Mouse (Mus musculus) erythroblast, adult 5-6 weeks (primary cell): Measurements from ENCODE around the gene Shmt1. TPM values are rescaled to one million over a fixed set of nuclear protein-coding genes. Genes with fewer than 3 reads are reported as not detected.
"Not testable (repeated sequence)": the region's sequence is repeated elsewhere in the genome, so short reads cannot be mapped to it uniquely, and the experiment has no call there.

Experiments used
- ATAC-seq: replicated peaks from 2 replicates; pipeline ENCODE4 v1.8.0; 2016; ENCODE audit warnings: moderate number of reproducible peaks, mild to moderate bottlenecking, moderate TSS enrichment, inconsistent platforms; ENCODE audit not compliant: poor library complexity, low FRiP score, severe bottlenecking
- total RNA-seq, 2 experiments: library from RNA; stranded (forward) in 1 of 2; stranded (reverse) in 1 of 2; fragments of 150-400 nt in 1 of 2; fragments of 200-764, 138-1000 nt in 1 of 2; gene quantifications; 2 replicates each; pipeline versions ENCODE4 v1.2.3 to v1.2.4; 2015 to 2017; ENCODE audit warnings: low replicate concordance in 2 of 2

Shmt1 gene
- total RNA-seq (2015; ENCODE audit: low replicate concordance) = 1.5 and 5.4 TPM in 2 replicates
- 5.3 and 10.9 TPM in 2 replicates for total RNA-seq (2017; ENCODE audit: low replicate concordance)

DNA sequence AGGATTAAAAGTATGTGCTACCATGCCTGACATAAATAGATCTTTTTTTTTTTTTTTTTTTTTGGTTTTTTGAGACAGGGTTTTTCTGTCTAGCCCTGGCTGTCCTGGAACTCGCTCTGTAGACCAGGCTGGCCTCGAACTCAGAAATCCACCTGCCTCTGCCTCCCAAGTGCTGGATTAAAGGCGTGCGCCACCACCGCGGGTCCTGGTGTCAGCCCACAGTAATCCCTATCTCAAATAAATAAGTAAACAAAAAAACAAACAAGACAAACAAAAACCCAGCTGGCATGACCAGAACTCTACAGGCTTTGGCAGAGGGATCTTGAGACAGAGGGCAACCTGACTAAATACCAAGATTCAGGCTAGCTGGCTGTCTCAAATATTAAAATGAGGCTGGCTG is at the start of gene Shmt1:
Gene Shmt1, minus strand, starts transcription at position 101 of the 400 bp plus-strand sequence.
- not testable (repeated sequence) for ATAC-seq

DNA sequence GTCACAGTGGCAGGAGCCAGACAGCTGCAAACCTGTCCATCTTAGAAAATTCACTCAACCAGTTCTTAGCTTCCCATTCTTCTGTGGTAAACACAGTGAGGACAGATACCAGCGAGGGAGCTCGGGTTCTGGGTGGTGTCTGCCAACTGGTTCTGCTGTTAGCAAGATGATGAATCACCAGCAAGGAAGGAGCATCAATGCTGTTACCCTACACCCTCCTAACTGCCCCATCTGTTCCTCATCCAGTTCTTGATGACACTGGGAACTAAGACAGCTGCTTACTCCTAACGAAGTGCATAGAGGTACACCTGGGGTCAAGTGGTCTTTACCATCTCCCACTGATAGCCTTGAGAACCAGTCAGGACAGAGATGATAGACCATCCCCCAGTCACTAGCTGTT is 45.1 kb upstream of the Shmt1 start:
- no peak for ATAC-seq

DNA sequence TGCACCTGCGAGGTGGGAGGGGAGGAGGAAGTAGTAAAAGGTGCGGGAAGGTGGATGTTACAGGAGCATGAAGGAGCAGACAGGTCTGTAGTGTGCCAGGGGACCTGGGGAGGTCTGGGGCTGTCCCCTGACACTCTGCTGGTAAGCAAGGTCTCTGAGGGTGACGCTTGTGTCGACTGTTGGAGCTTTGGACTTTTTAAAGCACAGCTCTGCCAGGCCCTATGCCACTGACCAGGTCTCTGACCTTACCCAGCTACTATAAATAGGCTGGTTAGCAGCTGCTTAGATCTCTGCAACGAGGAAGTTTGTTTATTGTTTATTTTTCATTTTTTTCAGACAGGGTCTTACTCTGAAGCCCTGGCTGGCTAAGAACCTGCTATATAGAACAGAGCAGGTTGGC is 33.9 kb upstream of the Shmt1 start:
- ATAC-seq = no peak

DNA sequence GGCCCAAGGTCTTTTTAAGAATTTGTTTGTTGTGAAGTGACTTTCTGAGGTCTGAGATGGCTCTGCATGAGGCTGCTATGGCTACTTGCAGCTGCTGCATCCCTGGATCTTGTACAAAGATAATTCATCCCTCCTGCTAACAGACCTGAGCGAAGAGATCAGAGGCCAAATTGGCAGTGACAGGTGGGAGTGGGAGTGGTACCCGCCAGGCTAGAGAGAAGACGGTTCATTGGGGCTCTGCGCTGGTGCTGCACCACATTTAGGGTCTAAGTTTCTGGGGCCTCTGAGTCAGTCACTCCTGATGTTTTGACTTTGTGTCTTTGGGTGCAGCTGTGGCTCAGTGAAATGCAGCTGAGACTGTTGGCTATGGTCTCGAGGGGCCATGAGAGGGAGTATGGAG is 31.9 kb upstream of the Shmt1 start:
- no peak for ATAC-seq

DNA sequence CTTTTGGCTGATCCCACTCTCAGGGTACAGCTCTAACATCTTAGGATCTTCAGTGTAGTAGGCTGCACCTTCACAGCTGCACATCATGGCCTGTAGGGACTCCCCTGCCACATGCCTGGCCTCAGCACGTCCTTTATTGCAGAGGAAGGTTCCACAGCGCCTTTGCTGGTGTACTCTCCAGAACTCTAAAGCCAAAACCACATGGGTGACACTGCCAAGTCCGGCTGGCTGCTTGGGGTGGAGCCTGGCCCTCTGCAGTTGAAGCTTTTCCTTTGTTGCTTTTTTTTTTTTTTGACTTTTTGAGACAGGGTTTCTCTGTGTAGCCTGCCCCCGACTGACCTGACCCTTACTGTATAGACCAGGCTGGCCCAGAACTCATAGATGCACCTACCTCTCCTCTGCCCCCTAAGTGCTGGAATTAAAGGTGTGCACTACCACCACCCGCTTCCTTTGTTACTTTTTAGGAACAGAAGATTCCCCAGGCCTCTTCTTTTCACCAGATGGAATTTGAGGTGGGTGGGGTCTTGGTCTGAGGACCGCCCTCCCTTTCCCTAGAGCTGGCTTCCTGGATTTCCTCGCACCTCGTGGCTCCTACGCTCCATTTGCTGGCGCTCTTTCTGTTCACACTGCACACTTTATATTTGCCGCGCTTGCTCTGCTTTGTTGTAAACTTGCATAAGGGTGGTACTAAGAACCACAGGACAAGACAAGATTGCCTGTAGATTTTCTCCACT is 30.1 kb upstream of the Shmt1 start:
- ATAC-seq = no peak

DNA sequence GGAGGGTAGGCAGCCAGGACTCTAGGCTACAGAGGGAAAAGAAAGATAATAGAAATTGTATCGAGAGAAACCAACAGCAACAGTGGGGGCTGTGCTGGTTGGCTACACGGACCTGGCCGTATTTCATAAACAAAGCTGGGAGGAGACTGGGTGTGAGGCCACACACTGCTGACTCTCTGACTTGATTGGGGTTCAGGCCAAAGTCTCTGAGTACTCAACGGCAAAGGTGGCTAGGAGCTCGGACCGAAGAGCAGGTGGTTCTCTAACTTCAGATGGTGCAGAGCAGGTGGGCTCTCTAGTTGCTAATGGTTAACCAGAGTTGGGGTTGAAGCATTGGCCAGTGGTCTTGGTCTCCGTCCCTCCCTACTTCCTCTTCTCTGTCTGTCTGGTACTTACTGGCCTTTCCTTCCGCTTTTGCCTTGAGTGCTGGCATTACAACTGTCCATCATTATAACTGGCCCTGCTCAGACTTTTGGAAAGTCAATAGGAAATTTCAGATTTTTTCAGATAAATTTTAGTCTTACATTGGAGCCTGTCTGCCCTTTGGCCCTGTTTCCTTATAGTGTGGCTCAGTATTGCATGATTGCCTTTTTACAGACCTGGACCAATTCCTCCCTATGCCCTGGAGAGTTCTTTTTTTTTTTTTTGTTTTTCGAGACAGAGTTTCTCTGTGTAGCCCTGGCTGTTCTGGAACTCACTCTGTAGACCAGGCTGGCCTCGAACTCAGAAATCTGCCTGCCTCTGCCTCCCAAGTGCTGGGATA is 26.3 kb upstream of the Shmt1 start:
- no peak for ATAC-seq

DNA sequence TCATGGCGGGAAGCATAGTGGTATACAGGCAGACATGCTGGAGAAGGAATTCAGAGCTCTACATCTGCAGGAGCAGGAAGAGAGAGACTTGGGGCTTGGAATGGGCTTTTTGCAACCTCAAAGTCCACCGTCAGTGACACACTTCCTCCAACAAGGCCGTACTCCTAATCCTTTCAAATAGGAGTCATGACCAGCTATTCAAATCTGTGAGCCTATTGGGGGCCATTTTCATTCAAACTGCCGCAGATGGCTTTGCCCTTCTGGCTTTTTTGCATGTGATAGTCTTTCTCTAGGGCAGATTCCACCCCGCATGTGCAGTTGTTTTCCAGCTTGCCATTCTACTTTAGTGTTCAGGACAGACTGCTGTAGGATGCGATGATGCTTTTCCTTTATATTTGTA is 25.4 kb upstream of the Shmt1 start:
- ATAC-seq = no peak

DNA sequence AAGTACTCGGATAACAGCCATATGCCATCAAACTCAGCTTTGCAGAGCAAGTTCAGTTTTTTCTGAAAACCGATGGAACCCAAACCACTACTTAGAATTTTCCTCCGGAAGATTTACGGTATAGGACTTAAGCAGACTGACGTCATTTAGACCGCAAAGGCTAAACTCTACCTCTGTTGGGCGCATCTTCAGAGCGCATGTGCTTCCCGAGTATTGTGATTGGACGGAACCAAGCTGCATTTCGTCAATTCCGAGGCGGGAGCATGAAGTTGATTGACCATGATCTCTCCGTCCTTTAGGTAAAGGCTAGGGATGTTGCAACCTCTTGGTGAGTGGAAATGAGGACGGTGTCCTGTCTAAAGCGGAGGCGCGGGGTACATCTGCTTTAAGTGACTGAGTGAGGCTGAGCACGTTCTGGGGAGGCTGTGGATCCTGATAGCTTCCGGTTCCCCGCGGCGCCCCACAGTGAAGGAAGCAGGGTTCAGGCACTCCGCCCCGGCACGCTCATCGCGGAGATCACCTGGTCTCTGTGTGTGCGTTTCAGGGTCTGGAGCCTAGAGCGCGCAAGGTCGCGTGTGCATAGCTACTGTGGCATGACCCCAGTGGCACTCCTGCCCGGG is 19.0 kb upstream of the Shmt1 start, which contains the start of gene Dhrs7b:
Gene Dhrs7b, plus strand, starts transcription at position 199 of the 620 bp plus-strand sequence.
- ATAC-seq = peak; percentile 96

DNA sequence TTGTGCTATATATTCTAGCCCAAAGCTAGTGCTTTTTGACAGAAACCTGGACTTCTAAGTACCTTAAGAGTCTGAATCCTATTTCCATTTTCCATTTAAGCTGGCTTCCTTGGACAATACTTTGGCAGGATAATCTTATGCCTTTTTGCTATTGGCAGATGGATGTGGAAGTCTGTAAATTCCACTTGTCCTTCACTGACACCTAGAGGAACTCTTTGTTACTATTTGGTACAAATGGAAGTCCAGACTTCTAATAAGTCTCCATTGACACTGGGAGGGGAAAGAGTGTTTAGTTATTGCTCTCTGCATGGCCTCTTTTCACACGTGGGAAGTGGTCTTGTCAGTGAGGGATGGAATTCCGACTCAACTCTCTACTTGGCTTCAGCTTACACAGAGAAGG is 17.4 kb upstream of the Shmt1 start:
- ATAC-seq = no peak

DNA sequence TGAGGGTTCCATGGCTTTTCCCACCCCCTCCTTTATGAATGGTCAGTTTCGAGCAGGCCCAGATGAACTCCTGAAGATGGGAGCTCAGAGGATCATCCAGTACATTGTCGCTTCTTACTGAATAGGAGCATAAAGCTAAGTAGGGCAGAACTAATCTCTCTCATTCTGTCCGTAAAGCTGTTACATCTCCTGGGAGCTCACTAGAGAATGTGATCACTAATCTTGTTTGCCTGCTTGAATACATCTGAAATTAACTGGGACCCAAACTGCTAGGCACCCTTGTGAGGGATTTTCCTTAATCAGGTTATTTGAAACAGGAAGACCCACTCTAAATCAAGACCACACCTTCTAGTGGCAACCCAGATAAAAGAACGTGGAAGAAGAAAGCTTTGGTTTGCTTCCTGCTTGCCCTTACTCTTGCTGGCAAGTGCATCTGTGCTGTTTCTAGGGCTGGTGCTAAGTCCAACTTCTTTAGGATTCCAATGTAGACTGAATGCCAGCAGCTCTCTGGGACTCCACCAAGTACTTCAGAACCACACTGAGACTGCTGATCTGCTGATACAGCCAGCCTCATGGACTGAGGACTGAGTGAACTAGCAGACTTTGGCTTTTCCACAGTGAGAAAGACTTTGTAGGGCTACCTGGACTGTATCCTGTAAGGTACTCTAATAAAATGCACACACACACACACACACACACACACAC is 15.9 kb upstream of the Shmt1 start:
- no peak for ATAC-seq

DNA sequence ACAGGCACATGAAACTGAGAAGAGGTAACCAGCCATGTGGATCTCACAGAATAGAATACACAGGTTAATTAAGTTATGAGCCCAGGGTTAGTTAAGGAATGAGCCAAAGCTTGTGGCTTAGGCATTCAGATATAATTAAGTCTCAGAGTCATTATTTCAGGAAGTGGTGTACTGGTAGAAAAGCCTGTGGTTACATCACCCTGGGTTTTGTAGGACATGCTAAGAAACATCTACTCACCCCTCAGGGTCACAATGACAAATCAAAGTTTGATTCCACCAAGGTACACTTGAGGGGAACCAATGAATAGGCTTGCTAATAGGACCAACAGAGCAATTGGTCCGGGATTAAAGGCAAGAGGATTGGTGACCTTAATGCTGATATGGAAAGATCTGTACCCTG is 15.2 kb upstream of the Shmt1 start:
- ATAC-seq = no peak

DNA sequence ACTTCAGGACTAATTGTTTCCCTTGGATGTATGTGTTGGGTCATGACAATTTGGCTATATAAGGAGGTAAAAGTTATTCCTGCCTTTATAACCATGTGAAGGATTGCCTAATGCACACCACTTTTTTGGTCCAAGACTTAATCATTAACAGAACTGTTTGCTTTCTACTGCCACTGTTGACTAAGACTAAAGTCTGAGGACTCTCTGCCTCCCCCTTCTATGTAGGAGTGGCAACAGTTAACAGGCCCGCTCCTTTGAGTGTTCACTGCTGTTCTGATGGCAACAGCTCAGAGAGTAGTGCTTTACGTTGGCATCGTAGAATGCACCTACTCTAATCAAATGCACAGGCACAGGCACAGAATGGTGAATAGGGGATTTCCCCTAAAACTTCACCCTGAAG is 13.7 kb upstream of the Shmt1 start:
- no peak for ATAC-seq

DNA sequence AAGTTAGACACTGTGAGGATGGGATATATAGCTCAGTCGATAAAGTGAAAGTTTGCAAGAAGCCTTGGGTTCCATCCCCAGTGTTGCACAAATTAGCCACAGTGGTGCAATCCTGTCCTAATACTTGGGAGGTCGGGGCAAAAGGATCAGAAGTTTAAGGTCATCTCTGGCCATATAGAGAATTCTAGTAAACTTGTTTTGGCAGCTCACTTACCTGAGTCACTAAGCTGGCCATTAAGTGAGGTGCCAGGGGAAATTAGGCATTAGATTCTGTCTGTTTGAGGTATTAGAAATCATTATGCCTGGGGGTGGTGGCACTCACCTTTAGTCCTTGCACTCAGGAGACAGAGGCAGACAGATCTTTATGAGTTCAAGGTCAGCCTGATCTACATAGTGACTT is 12.3 kb upstream of the Shmt1 start:
- ATAC-seq = no peak

DNA sequence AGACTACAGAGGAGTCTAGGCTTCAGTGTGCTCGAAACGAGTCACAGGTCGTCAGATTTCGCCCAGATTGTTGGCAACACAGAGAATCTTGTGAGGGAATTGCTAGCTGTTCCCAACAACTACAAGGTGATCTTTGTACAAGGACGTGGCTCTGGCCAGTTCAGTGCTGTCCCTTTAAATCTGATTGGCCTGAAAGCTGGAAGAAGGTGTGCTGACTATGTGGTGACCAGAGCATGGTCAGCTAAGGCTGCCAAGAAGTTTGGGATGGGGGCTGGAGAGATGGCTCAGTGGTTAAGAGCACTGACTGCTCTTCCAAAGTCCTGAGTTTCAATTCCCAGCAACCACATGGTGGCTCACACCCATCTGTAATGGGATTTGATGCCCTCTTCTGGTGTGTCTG is 4.9 kb upstream of the Shmt1 start:
- no peak for ATAC-seq

DNA sequence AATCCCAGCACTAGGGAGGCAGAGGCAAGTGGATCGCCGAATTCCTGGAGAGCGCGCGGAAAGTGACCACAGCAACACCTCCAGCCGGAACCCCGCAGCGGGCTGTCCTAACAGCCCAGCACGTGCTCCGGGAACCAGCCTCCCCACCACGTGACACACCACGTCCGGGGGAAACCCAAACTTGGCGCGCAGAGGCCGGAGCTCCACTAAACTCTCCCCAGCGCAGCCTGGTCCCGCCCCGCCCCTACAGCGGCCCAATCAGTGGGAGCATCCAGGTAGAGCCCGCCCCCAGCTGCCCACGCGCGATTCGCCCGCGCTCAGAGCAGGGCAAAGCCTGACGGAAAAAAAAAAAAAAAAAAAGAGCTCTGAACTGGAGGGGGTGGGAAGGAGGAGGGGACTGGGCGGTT is 461 bp downstream of the Shmt1 start:
- ATAC-seq = peak; percentile 92

DNA sequence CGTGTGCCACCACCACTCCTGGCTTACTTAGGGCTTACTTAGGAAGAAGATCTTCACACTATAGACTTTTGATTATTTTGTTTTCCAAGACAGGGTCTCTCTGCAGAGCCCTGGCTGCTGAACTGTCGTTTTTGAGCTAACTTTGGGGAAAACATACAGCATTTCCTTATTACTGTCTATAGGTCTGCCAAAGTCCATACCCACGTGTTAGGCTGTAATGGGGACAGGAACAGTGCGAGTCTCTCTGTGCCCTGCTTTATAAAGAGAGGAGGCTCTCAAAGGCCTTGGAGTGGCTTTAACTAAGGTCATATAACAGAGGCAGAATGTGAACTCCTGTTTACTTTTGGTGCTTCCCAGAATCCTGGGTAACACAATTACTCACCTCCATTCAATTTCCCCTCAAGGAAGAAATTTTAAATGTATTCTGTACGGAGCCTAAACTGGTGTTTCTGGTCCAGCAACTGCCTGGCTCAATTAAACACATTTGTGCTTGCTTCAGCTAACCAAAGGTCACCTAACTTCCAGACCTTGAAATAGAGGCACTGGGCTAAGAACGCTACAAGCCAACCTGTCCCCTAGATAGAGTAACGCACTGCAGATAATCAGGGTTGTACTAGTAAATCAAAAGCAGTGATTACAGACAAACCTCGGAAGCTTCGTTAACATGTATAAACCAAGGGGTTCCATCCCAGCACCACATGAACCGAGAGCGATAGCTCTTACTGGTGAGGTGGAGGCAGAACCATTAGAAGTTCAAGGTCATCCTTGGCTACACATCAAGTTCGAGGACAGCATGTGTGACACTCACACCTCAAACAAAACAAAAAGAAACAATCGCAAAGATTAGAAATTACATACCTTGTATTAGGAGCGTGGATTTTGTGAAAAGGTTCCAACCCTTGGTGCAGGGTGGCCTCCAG is 1.2 kb downstream of the Shmt1 start:
- ATAC-seq = no peak

DNA sequence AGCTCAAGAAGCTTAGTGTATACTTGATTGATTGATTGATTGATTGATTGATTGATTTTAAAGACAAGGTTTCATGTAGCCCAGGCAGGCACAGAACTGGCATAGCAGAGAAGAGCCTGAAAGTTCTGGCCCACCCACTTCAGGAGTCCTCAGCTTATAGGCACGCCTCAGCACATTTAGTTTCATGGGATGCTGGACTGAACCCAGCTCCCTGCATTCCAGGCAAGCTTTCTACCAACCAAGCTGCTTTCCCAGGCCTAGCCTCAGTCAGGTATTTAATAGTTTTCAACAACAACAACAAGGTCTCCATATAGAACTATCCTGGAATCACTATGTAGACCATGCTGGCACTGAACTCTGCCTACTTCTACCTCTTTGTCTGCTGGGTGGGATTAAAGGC is 2.0 kb downstream of the Shmt1 start:
- ATAC-seq = no peak

DNA sequence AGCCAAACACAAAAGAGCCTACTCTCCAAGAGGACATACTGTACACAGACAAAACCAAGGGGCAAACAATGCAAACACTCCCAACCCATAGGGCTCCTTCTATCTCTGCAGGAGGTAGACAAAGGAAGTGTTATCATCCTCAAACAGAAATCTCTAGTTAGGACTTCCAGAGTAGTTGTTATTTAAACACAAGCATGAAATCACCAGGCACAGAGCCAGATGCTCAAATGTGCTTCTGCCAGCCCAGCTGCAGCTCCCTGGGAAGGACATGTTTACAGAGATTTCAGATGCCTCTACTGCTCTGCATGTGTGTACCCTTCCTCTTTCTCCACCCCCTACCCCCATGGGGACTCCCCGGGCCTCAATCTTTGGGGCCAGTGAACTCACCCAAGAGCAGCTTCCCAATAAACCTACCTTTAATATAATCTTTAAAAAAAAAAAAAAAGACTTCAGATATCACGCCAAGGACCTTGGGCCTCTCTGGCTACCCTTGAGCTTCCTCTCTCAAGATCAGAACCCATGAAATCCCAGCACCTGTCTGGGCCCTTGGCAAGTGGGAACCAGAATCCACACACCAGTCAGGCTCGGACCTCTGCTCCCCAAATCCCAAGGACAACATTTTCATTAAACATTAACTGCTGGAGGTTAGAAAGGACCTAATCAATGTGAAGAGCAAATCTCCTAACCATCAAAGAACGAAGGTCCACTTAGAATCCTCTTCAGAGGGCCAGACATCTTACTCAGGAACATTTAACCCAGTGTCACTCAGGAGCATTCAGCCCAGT is 3.0 kb downstream of the Shmt1 start:
- ATAC-seq = no peak
